Mouse (Mus musculus) liver, embryonic 14 days (tissue): ENCODE results near the gene Zcchc12. TPM values are rescaled to one million over a fixed set of nuclear protein-coding genes. Genes with fewer than 3 reads are reported as not detected.

Source experiments
- polyA plus RNA-seq: library from polyadenylated mRNA; depleted of rRNA; stranded (reverse); fragments of >200 nt; gene quantifications from 2 replicates; pipeline ENCODE4 v1.2.3, GENCODE M21; 2012; rRNA removed

Zcchc12 gene
- polyA plus RNA-seq, result 0.03 and 0.31 TPM in 2 replicates

DNA sequence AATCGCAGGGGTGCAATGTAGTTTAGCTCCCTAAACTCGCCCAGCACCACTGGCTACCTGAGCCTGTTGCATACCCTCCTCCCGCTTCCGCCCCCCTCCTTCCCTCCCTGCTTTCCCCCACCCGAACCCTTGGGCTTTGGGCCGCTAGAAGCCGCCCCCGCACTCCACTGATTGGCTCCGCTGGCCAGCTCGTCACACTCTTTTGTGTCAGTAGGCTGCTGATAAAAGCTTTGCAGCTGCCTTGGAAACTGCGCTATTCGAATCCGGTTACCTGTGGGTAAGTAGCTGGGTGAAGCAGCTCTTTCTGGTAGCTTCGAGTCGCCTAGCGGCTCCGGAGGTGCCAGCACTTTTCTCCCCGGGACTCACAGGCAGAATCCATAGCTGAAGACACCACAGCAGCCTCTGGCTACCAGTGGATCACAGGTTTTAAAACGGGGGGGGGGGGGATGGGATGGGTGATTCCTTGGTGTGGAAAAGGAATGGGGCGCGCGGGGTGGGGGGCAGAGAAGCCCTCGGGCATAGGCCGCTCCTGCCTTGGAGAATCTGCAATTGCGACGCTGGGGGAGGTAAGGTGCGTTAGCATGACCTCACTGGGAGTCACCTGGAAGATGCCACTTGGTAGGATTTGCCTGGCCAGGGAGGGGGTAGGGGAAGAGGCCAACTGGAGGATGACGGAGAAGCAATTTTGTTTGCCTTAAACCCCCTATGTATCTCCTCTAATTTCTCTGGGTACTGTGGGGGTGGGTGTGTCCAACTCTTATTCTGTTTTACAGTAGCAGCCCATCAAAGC, at the start of gene Zcchc12:
Gene Zcchc12, plus strand, starts transcription at position 169 of the 790 bp plus-strand sequence.

Other genes with a start within 250 kb of the Zcchc12 start
- gene Il13ra1, start 83.8 kb upstream of the Zcchc12 start, polyA plus RNA-seq, result 1.4 and 2.0 TPM in 2 replicates
- 0.50 TPM in 2 replicates for gene Lonrf3, start 132.4 kb downstream of the Zcchc12 start, polyA plus RNA-seq
- gene Gm6268, start 205.4 kb downstream of the Zcchc12 start, polyA plus RNA-seq, result not detected in 2 replicates